Mouse (Mus musculus) hindbrain, embryonic 11.5 days (tissue): ENCODE data around the gene Rps6kc1. TPM values are rescaled to one million over a fixed set of nuclear protein-coding genes. Genes with fewer than 3 reads are reported as not detected.

ENCODE experiments used
- ATAC-seq: fragments of 200-750 bp; cut with Nextera tagmentation; 2 replicates; pipeline ENCODE4 v1.8.0; 2017; ENCODE audit warnings: mild to moderate bottlenecking, moderate TSS enrichment, moderate library complexity; ENCODE audit not compliant: low FRiP score
- DNase-seq: peaks from one replicate; pipeline ENCODE4 v3.0.0-alpha.2; 2015; ENCODE audit warnings: low spot score
- H3K27ac ChIP-seq: fragments of 300-500 bp; sonication (generic); 2 replicates; pipeline ENCODE4 v1.5.1; 2014; ENCODE audit warnings: mild to moderate bottlenecking, low read depth, low read length
- H3K27me3 ChIP-seq: fragments of 300-500 bp; sonication (generic); 2 replicates; pipeline ENCODE4 v1.6.1; 2014; ENCODE audit warnings: mild to moderate bottlenecking, low read length, moderate library complexity, mixed read lengths; ENCODE audit not compliant: control insufficient read depth, insufficient read depth
- H3K36me3 ChIP-seq: fragments of 300-500 bp; sonication (generic); 2 replicates; pipeline ENCODE4 v1.6.1; 2014; ENCODE audit warnings: mild to moderate bottlenecking, low read length, moderate library complexity, mixed read lengths; ENCODE audit not compliant: control insufficient read depth, insufficient read depth
- H3K4me1 ChIP-seq: fragments of 300-500 bp; sonication (generic); replicated peaks from 2 replicates; pipeline ENCODE4 v1.6.1; 2014; ENCODE audit warnings: low read length, mixed read lengths; ENCODE audit not compliant: control insufficient read depth, insufficient read depth
- H3K4me2 ChIP-seq: fragments of 300-500 bp; sonication (generic); replicated peaks from 2 replicates; pipeline ENCODE4 v1.6.1; 2014; ENCODE audit warnings: mild to moderate bottlenecking, low read depth, low read length
- H3K4me3 ChIP-seq: fragments of 300-500 bp; sonication (generic); 2 replicates; pipeline ENCODE4 v1.5.1; 2014; ENCODE audit warnings: low read depth, low read length
- H3K9ac ChIP-seq: fragments of 300-500 bp; sonication (generic); 2 replicates; pipeline ENCODE4 v1.6.1; 2014; ENCODE audit warnings: low read depth, low read length
- H3K9me3 ChIP-seq: fragments of 300-500 bp; sonication (generic); 2 replicates; pipeline ENCODE4 v1.6.1; 2016; ENCODE audit warnings: low read length; ENCODE audit not compliant: control insufficient read depth
- WGBS: fragments of 180-500 bp; shearing (Covaris S2); extraction: QIAGEN DNeasy Blood & Tissue Kit; methylation state at CpG from one replicate; pipeline ENCODE4 v1.1.7; 2014; 5-methylcytosine and 5-hydroxymethylcytosine counted together
- polyA plus RNA-seq: library from polyadenylated mRNA; unstranded; fragments of >200 nt; fragmentation: Nextera tagmentation; extraction: Ambion mirVana; gene quantifications from 2 replicates; pipeline ENCODE4 v1.2.1, GENCODE M21; 2014

The Rps6kc1 gene
- polyA plus RNA-seq, 1 experiment from 2014 or later = 19.0 TPM

- H3K4me2 ChIP-seq = no peak overlapping the region
- H3K4me3 ChIP-seq = no peak overlapping the region
- H3K4me1 ChIP-seq = no peaks in the 10 kb centered on the region
- no peaks in the 10 kb centered on the region for H3K27me3 ChIP-seq
- no peaks in the 10 kb centered on the region for H3K9me3 ChIP-seq
- DNase-seq = no peak
- WGBS = 87% methylated on average over 5 of the region's 5 CpGs
- H3K27ac ChIP-seq = no peak overlapping the region
- no peak for ATAC-seq
- H3K36me3 ChIP-seq = no peaks in the 10 kb centered on the region
- no peak overlapping the region for H3K9ac ChIP-seq
Observed at GRCm38 (mm10) chr1:190861626-190862025, 49.9 kb downstream of the Rps6kc1 start.

- no peak for DNase-seq
- WGBS = 64% methylated on average over 3 of the region's 3 CpGs
- ATAC-seq = no peak
Observed at GRCm38 (mm10) chr1:190854465-190854864, 57.1 kb downstream of the Rps6kc1 start.

GRCm38 (mm10) chr1:190849162-190849865 lies 62.3 kb downstream of the Rps6kc1 start:
- 75% methylated on average over 11 of the region's 11 CpGs for WGBS
- H3K27me3 ChIP-seq = no peaks in the 10 kb centered on the region
- H3K36me3 ChIP-seq = no peaks in the 10 kb centered on the region
- H3K27ac ChIP-seq = no peak overlapping the region
- ATAC-seq (no peak), DNase-seq (peak; percentile 6)
- H3K9ac ChIP-seq = no peak overlapping the region
- no peaks in the 10 kb centered on the region for H3K4me1 ChIP-seq
- H3K9me3 ChIP-seq = no peaks in the 10 kb centered on the region
- H3K4me2 ChIP-seq = no peak overlapping the region
- no peak overlapping the region for H3K4me3 ChIP-seq

More at GRCm38 (mm10) chr1:190854465-190854864, 57.1 kb downstream of the Rps6kc1 start:
- no peak overlapping the region for H3K4me2 ChIP-seq
- H3K27me3 ChIP-seq = no peaks in the 10 kb centered on the region
- no peaks in the 10 kb centered on the region for H3K4me1 ChIP-seq
- H3K36me3 ChIP-seq = no peaks in the 10 kb centered on the region
- H3K9ac ChIP-seq = no peak overlapping the region
- H3K9me3 ChIP-seq = no peaks in the 10 kb centered on the region
- no peak overlapping the region for H3K27ac ChIP-seq
- H3K4me3 ChIP-seq = no peak overlapping the region

GRCm38 (mm10) chr1:190848676-190849075 lies 62.9 kb downstream of the Rps6kc1 start:
- Histone ChIP-seq H3K9ac (no peak overlapping the region), H3K36me3 (no peaks in the 10 kb centered on the region), H3K4me2 (no peak overlapping the region), H3K27me3 (no peaks in the 10 kb centered on the region), H3K9me3 (no peaks in the 10 kb centered on the region), H3K4me1 (no peaks in the 10 kb centered on the region), H3K27ac (no peak overlapping the region), H3K4me3 (no peak overlapping the region)
- 24% methylated on average over 3 of the region's 3 CpGs for WGBS
- ATAC-seq (no peak), DNase-seq (peak; percentile 35)

GRCm38 (mm10) chr1:190846956-190847355 lies 64.6 kb downstream of the Rps6kc1 start:
- 81% methylated on average over 3 of the region's 3 CpGs for WGBS
- no peak overlapping the region for H3K27ac ChIP-seq
- H3K4me2 ChIP-seq = no peak overlapping the region
- H3K9ac ChIP-seq = no peak overlapping the region
- H3K27me3 ChIP-seq = no peaks in the 10 kb centered on the region
- H3K4me3 ChIP-seq = no peak overlapping the region
- no peaks in the 10 kb centered on the region for H3K36me3 ChIP-seq
- no peaks in the 10 kb centered on the region for H3K4me1 ChIP-seq
- no peak for DNase-seq
- no peaks in the 10 kb centered on the region for H3K9me3 ChIP-seq
- no peak for ATAC-seq

- ATAC-seq = no peak
Observed at GRCm38 (mm10) chr1:190846074-190846730, 65.4 kb downstream of the Rps6kc1 start.

GRCm38 (mm10) chr1:190845419-190845818 lies 66.2 kb downstream of the Rps6kc1 start:
- Histone ChIP-seq H3K36me3 (no peaks in the 10 kb centered on the region), H3K27me3 (no peaks in the 10 kb centered on the region), H3K9ac (no peak overlapping the region), H3K4me1 (no peaks in the 10 kb centered on the region), H3K27ac (no peak overlapping the region), H3K9me3 (no peaks in the 10 kb centered on the region), H3K4me3 (no peak overlapping the region), H3K4me2 (no peak overlapping the region)
- DNase-seq = no peak
- 90% methylated on average over 4 of the region's 4 CpGs for WGBS
- no peak for ATAC-seq

More at GRCm38 (mm10) chr1:190846074-190846730, 65.4 kb downstream of the Rps6kc1 start:
- H3K9me3 ChIP-seq = no peaks in the 10 kb centered on the region
- 90% methylated on average over 11 of the region's 11 CpGs for WGBS
- H3K36me3 ChIP-seq = no peaks in the 10 kb centered on the region
- no peak for DNase-seq
- H3K9ac ChIP-seq = no peak overlapping the region
- H3K27ac ChIP-seq = no peak overlapping the region
- no peak overlapping the region for H3K4me2 ChIP-seq
- no peak overlapping the region for H3K4me3 ChIP-seq
- H3K4me1 ChIP-seq = no peaks in the 10 kb centered on the region
- no peaks in the 10 kb centered on the region for H3K27me3 ChIP-seq

- Histone ChIP-seq H3K27ac (no peak overlapping the region), H3K4me2 (no peak overlapping the region)
- 89% methylated on average over 11 of the region's 11 CpGs for WGBS
Observed at GRCm38 (mm10) chr1:190844356-190844755, 67.2 kb downstream of the Rps6kc1 start.

GRCm38 (mm10) chr1:190836046-190836445 lies 75.5 kb downstream of the Rps6kc1 start:
- no peak overlapping the region for H3K27ac ChIP-seq
- no peak for ATAC-seq
- no peaks in the 10 kb centered on the region for H3K27me3 ChIP-seq
- no peak overlapping the region for H3K4me3 ChIP-seq
- WGBS = 80% methylated on average over 2 of the region's 2 CpGs
- no peak for DNase-seq
- H3K9me3 ChIP-seq = no peaks in the 10 kb centered on the region
- H3K9ac ChIP-seq = no peak overlapping the region
- no peak overlapping the region for H3K4me2 ChIP-seq
- no peaks in the 10 kb centered on the region for H3K4me1 ChIP-seq
- H3K36me3 ChIP-seq = no peaks in the 10 kb centered on the region

More at GRCm38 (mm10) chr1:190844356-190844755, 67.2 kb downstream of the Rps6kc1 start:
- Histone ChIP-seq H3K9me3 (no peaks in the 10 kb centered on the region), H3K4me1 (no peaks in the 10 kb centered on the region), H3K27me3 (no peaks in the 10 kb centered on the region), H3K4me3 (no peak overlapping the region), H3K36me3 (no peaks in the 10 kb centered on the region), H3K9ac (no peak overlapping the region)
- DNase-seq (no peak), ATAC-seq (no peak)
